Mouse (Mus musculus) midbrain, embryonic 15.5 days (tissue): ENCODE measurements at regions not wholly inside any gene's neighbourhood (a gene's known extent, or its start where the extent isn't known, plus 50 kb on each side); places are given as distances from the start of the nearest gene placed in this dataset.

Source experiments
- ATAC-seq: fragments of 200-750 bp; cut with Nextera tagmentation; replicated peaks from 2 replicates; pipeline ENCODE4 v1.8.0; 2017; ENCODE audit warnings: moderate TSS enrichment
- H3K27ac ChIP-seq: fragments of 300-500 bp; sonication (generic); 2 replicates; pipeline ENCODE4 v1.5.1; 2015; ENCODE audit warnings: mild to moderate bottlenecking, inconsistent platforms
- H3K27me3 ChIP-seq: fragments of 300-500 bp; sonication (generic); replicated peaks from 2 replicates; pipeline ENCODE4 v1.6.1; 2015; ENCODE audit warnings: inconsistent platforms
- H3K36me3 ChIP-seq: fragments of 300-500 bp; sonication (generic); replicated peaks from 2 replicates; pipeline ENCODE4 v1.6.1; 2015; ENCODE audit warnings: inconsistent platforms
- H3K4me1 ChIP-seq: fragments of 300-500 bp; sonication (generic); 2 replicates; pipeline ENCODE4 v1.6.1; 2015; ENCODE audit warnings: inconsistent platforms
- H3K4me2 ChIP-seq: fragments of 300-500 bp; sonication (generic); 2 replicates; pipeline ENCODE4 v1.6.1; 2015; ENCODE audit warnings: inconsistent platforms, mild to moderate bottlenecking, moderate library complexity
- H3K4me3 ChIP-seq: fragments of 300-500 bp; sonication (generic); 2 replicates; pipeline ENCODE4 v1.5.1; 2015; ENCODE audit warnings: mild to moderate bottlenecking, inconsistent platforms
- H3K9ac ChIP-seq: fragments of 300-500 bp; sonication (generic); 2 replicates; pipeline ENCODE4 v1.6.1; 2015; ENCODE audit warnings: mild to moderate bottlenecking, inconsistent platforms
- H3K9me3 ChIP-seq: fragments of 300-500 bp; sonication (generic); 2 replicates; pipeline ENCODE4 v1.6.1; 2016; ENCODE audit warnings: inconsistent platforms
- WGBS: fragments of 180-500 bp; shearing (Covaris S2); methylation state at CpG from one replicate; pipeline ENCODE4 v1.1.7; 2015; ENCODE audit warnings: mixed read lengths; 5-methylcytosine and 5-hydroxymethylcytosine counted together

- Histone ChIP-seq H3K4me1 (no peaks in the 10 kb centered on the region), H3K9ac (no peak overlapping the region), H3K27ac (no peak overlapping the region), H3K27me3 (no peaks in the 10 kb centered on the region), H3K9me3 (no peaks in the 10 kb centered on the region), H3K36me3 (no peaks in the 10 kb centered on the region), H3K4me2 (no peak overlapping the region), H3K4me3 (no peak overlapping the region)
- ATAC-seq, result no peak
Observed at GRCm38 (mm10) chr1:193905711-193906110, 535.6 kb upstream of the Camk1g start.

- H3K4me3 ChIP-seq, result no peak overlapping the region
- no peak overlapping the region for H3K4me2 ChIP-seq
- ATAC-seq, result no peak
Observed at GRCm38 (mm10) chr1:193894072-193894471, 524.0 kb upstream of the Camk1g start.

GRCm38 (mm10) chr1:193876540-193876939, 506.4 kb upstream of the Camk1g start:
- H3K9me3 ChIP-seq, result no peaks in the 10 kb centered on the region
- no peak overlapping the region for H3K4me2 ChIP-seq
- no peaks in the 10 kb centered on the region for H3K4me1 ChIP-seq
- no peaks in the 10 kb centered on the region for H3K27me3 ChIP-seq
- WGBS, result 79% methylated on average over 2 of the region's 2 CpGs
- ATAC-seq, result no peak
- H3K27ac ChIP-seq, result no peak overlapping the region
- no peak overlapping the region for H3K4me3 ChIP-seq
- no peaks in the 10 kb centered on the region for H3K36me3 ChIP-seq
- H3K9ac ChIP-seq, result no peak overlapping the region

More at GRCm38 (mm10) chr1:193894072-193894471, 524.0 kb upstream of the Camk1g start:
- H3K36me3 ChIP-seq, result no peaks in the 10 kb centered on the region
- peaks cover 3% of the 10 kb centered on the region; the same call in 1 of the 2 replicates for H3K4me1 ChIP-seq
- no peak overlapping the region for H3K9ac ChIP-seq
- no peaks in the 10 kb centered on the region for H3K9me3 ChIP-seq
- H3K27me3 ChIP-seq, result no peaks in the 10 kb centered on the region
- no peak overlapping the region for H3K27ac ChIP-seq

GRCm38 (mm10) chr1:193876121-193876520, 506.0 kb upstream of the Camk1g start:
- no peaks in the 10 kb centered on the region for H3K36me3 ChIP-seq
- no peak overlapping the region for H3K4me2 ChIP-seq
- H3K9ac ChIP-seq, result no peak overlapping the region
- H3K9me3 ChIP-seq, result no peaks in the 10 kb centered on the region
- no peaks in the 10 kb centered on the region for H3K27me3 ChIP-seq
- ATAC-seq, result no peak
- no peak overlapping the region for H3K27ac ChIP-seq
- H3K4me3 ChIP-seq, result no peak overlapping the region
- no peaks in the 10 kb centered on the region for H3K4me1 ChIP-seq

GRCm38 (mm10) chr1:193875287-193875686, 505.2 kb upstream of the Camk1g start:
- Histone ChIP-seq H3K4me3 (no peak overlapping the region), H3K4me1 (no peaks in the 10 kb centered on the region), H3K27me3 (no peaks in the 10 kb centered on the region), H3K36me3 (no peaks in the 10 kb centered on the region), H3K27ac (no peak overlapping the region), H3K4me2 (no peak overlapping the region), H3K9ac (no peak overlapping the region), H3K9me3 (no peaks in the 10 kb centered on the region)
- WGBS, result 92% methylated on average over 3 of the region's 3 CpGs
- no peak for ATAC-seq

GRCm38 (mm10) chr1:193870731-193871130, 500.6 kb upstream of the Camk1g start:
- no peaks in the 10 kb centered on the region for H3K4me1 ChIP-seq
- H3K4me3 ChIP-seq, result no peak overlapping the region
- no peaks in the 10 kb centered on the region for H3K9me3 ChIP-seq
- ATAC-seq, result no peak
- no peaks in the 10 kb centered on the region for H3K36me3 ChIP-seq
- 81% methylated on average over 2 of the region's 2 CpGs for WGBS
- H3K27ac ChIP-seq, result no peak overlapping the region
- no peaks in the 10 kb centered on the region for H3K27me3 ChIP-seq
- no peak overlapping the region for H3K9ac ChIP-seq
- no peak overlapping the region for H3K4me2 ChIP-seq

- H3K27ac ChIP-seq, result no peak overlapping the region
- H3K36me3 ChIP-seq, result no peaks in the 10 kb centered on the region
Observed at GRCm38 (mm10) chr1:193868639-193869320, 498.7 kb upstream of the Camk1g start.

GRCm38 (mm10) chr1:193860767-193861299, 490.7 kb upstream of the Camk1g start:
- ATAC-seq, result no peak
- Histone ChIP-seq H3K4me1 (peaks cover 16% of the 10 kb centered on the region), H3K27me3 (no peaks in the 10 kb centered on the region), H3K27ac (no peak overlapping the region), H3K36me3 (no peaks in the 10 kb centered on the region), H3K4me3 (no peak overlapping the region), H3K9me3 (no peaks in the 10 kb centered on the region), H3K4me2 (no peak overlapping the region), H3K9ac (no peak overlapping the region)
- 58% methylated on average over 5 of the region's 5 CpGs for WGBS

More at GRCm38 (mm10) chr1:193868639-193869320, 498.7 kb upstream of the Camk1g start:
- H3K9ac ChIP-seq, result no peak overlapping the region
- H3K4me3 ChIP-seq, result no peak overlapping the region
- H3K4me1 ChIP-seq, result no peaks in the 10 kb centered on the region
- no peak overlapping the region for H3K4me2 ChIP-seq
- WGBS, result 68% methylated on average over 4 of the region's 4 CpGs
- H3K27me3 ChIP-seq, result no peaks in the 10 kb centered on the region
- no peak for ATAC-seq
- H3K9me3 ChIP-seq, result no peaks in the 10 kb centered on the region

- no peaks in the 10 kb centered on the region for H3K27me3 ChIP-seq
- ATAC-seq, result no peak
- H3K4me2 ChIP-seq, result no peak overlapping the region
- H3K27ac ChIP-seq, result no peak overlapping the region
- WGBS, result 24% methylated on average over 2 of the region's 2 CpGs
- no peaks in the 10 kb centered on the region for H3K9me3 ChIP-seq
- no peaks in the 10 kb centered on the region for H3K36me3 ChIP-seq
- no peak overlapping the region for H3K9ac ChIP-seq
- no peak overlapping the region for H3K4me3 ChIP-seq
- peaks cover 16% of the 10 kb centered on the region for H3K4me1 ChIP-seq
Observed at GRCm38 (mm10) chr1:193860354-193860753, 490.3 kb upstream of the Camk1g start.

- H3K36me3 ChIP-seq, result no peaks in the 10 kb centered on the region
- ATAC-seq, result peak; percentile 63; the same call in 1 of the 2 replicates
- no peaks in the 10 kb centered on the region for H3K27me3 ChIP-seq
- H3K4me3 ChIP-seq, result no peak overlapping the region
- H3K4me2 ChIP-seq, result no peak overlapping the region; the same call in 1 of the 2 replicates
- 0 out of 2 replicates have a peak overlapping the region, but pooled peaks have one; percentile 56 for H3K27ac ChIP-seq
- peak overlapping the region; percentile 14; the same call in 1 of the 2 replicates for H3K9ac ChIP-seq
- H3K9me3 ChIP-seq, result no peaks in the 10 kb centered on the region
- WGBS, result 24% methylated on average over 10 of the region's 10 CpGs
- peaks cover 16% of the 10 kb centered on the region for H3K4me1 ChIP-seq
Observed at GRCm38 (mm10) chr1:193859257-193860125, 489.4 kb upstream of the Camk1g start.

- H3K27ac ChIP-seq, result no peak overlapping the region
- no peak overlapping the region for H3K4me2 ChIP-seq
- no peak for ATAC-seq
- H3K4me3 ChIP-seq, result no peak overlapping the region
- no peaks in the 10 kb centered on the region for H3K27me3 ChIP-seq
- no peak overlapping the region for H3K9ac ChIP-seq
- H3K4me1 ChIP-seq, result peaks cover 3% of the 10 kb centered on the region
- 41% methylated on average over 5 of the region's 5 CpGs for WGBS
- no peaks in the 10 kb centered on the region for H3K9me3 ChIP-seq
- H3K36me3 ChIP-seq, result no peaks in the 10 kb centered on the region
Observed at GRCm38 (mm10) chr1:193847922-193848321, 477.8 kb upstream of the Camk1g start.

- no peak overlapping the region for H3K9ac ChIP-seq
- no peak overlapping the region for H3K4me2 ChIP-seq
- H3K4me1 ChIP-seq, result peaks cover 3% of the 10 kb centered on the region
- H3K27me3 ChIP-seq, result no peaks in the 10 kb centered on the region
- H3K36me3 ChIP-seq, result no peaks in the 10 kb centered on the region
- H3K4me3 ChIP-seq, result no peak overlapping the region
- no peak overlapping the region for H3K27ac ChIP-seq
- ATAC-seq, result no peak
- no peaks in the 10 kb centered on the region for H3K9me3 ChIP-seq
Observed at GRCm38 (mm10) chr1:193844868-193845267, 474.8 kb upstream of the Camk1g start.
